Mouse (Mus musculus): ENCODE data around the gene Anp32a. TPM values are rescaled to one million over a fixed set of nuclear protein-coding genes. Genes with fewer than 3 reads are reported as not detected.

The Anp32a gene
- polyA plus RNA-seq, 1 experiment from 2014 or later, result 232 TPM

- H3K27me3 ChIP-seq (replicated peaks; ENCODE audit: low read depth, poor library complexity, severe bottlenecking), result no peaks in the 10 kb centered on the region
Measured at GRCm38 (mm10) chr9:62406423-62407013, 65.4 kb downstream of the Anp32a start.

GRCm38 (mm10) chr9:62407357-62408146, 66.5 kb downstream of the Anp32a start:
- no peaks in the 10 kb centered on the region for H3K36me3 ChIP-seq (replicated peaks)
- H3K4me1 ChIP-seq, result no peaks in the 10 kb centered on the region
- no peaks in the 10 kb centered on the region for H3K9me3 ChIP-seq
- no peak for DNase-seq (ENCODE audit: low spot score)
- 73% methylated on average over 5 of the region's 5 CpGs for WGBS
- no peak overlapping the region for H3K4me3 ChIP-seq
- no peaks in the 10 kb centered on the region for H3K27me3 ChIP-seq (replicated peaks; ENCODE audit: low read depth, poor library complexity, severe bottlenecking)
- H3K27ac ChIP-seq (replicated peaks), result no peak overlapping the region

More at GRCm38 (mm10) chr9:62406423-62407013, 65.4 kb downstream of the Anp32a start:
- Histone ChIP-seq H3K27ac (replicated peaks) (no peak overlapping the region), H3K4me1 (peaks cover 8% of the 10 kb centered on the region), H3K36me3 (replicated peaks) (no peaks in the 10 kb centered on the region), H3K9me3 (no peaks in the 10 kb centered on the region), H3K4me3 (no peak overlapping the region)
- no peak for DNase-seq (ENCODE audit: low spot score)
- WGBS, result 86% methylated on average over 7 of the region's 7 CpGs

- Histone ChIP-seq H3K4me3 (no peak overlapping the region), H3K36me3 (replicated peaks) (no peaks in the 10 kb centered on the region; the same call in 1 of the 2 replicates), H3K9me3 (peaks cover 4% of the 10 kb centered on the region; the same call in 1 of the 2 replicates), H3K27me3 (replicated peaks; ENCODE audit: low read depth, poor library complexity, severe bottlenecking) (no peaks in the 10 kb centered on the region), H3K27ac (replicated peaks) (no peak overlapping the region), H3K4me1 (peaks cover 48% of the 10 kb centered on the region)
- 62% methylated on average over 5 of the region's 5 CpGs for WGBS
- DNase-seq (ENCODE audit: low spot score), result no peak
Measured at GRCm38 (mm10) chr9:62418742-62419141, 77.6 kb downstream of the Anp32a start.

GRCm38 (mm10) chr9:62420261-62420917, 79.3 kb downstream of the Anp32a start:
- peaks cover 7% of the 10 kb centered on the region for H3K36me3 ChIP-seq (replicated peaks)
- peak overlapping the region; percentile 47 for H3K4me3 ChIP-seq
- WGBS, result 44% methylated on average over 10 of the region's 10 CpGs
- peaks cover 37% of the 10 kb centered on the region for H3K4me1 ChIP-seq
- no peaks in the 10 kb centered on the region for H3K27me3 ChIP-seq (replicated peaks; ENCODE audit: low read depth, poor library complexity, severe bottlenecking)
- peaks cover 4% of the 10 kb centered on the region; the same call in 1 of the 2 replicates for H3K9me3 ChIP-seq
- H3K27ac ChIP-seq (replicated peaks), result peak overlapping the region; percentile 74
- no peak for DNase-seq (ENCODE audit: low spot score)

GRCm38 (mm10) chr9:62421027-62421426, 79.9 kb downstream of the Anp32a start:
- 3% methylated on average over 13 of the region's 13 CpGs for WGBS
- peak; percentile 77 for DNase-seq (ENCODE audit: low spot score)
- no peaks in the 10 kb centered on the region for H3K27me3 ChIP-seq (replicated peaks; ENCODE audit: low read depth, poor library complexity, severe bottlenecking)
- peak overlapping the region; percentile 47 for H3K4me3 ChIP-seq
- H3K27ac ChIP-seq (replicated peaks), result peak overlapping the region; percentile 74
- H3K9me3 ChIP-seq, result peaks cover 4% of the 10 kb centered on the region; the same call in 1 of the 2 replicates
- H3K4me1 ChIP-seq, result peaks cover 30% of the 10 kb centered on the region
- H3K36me3 ChIP-seq (replicated peaks), result peaks cover 7% of the 10 kb centered on the region

GRCm38 (mm10) chr9:62421911-62422310, 80.8 kb downstream of the Anp32a start:
- Histone ChIP-seq H3K4me1 (peaks cover 23% of the 10 kb centered on the region), H3K9me3 (peaks cover 4% of the 10 kb centered on the region; the same call in 1 of the 2 replicates), H3K27ac (replicated peaks) (no peak overlapping the region), H3K4me3 (no peak overlapping the region), H3K27me3 (replicated peaks; ENCODE audit: low read depth, poor library complexity, severe bottlenecking) (no peaks in the 10 kb centered on the region), H3K36me3 (replicated peaks) (peaks cover 7% of the 10 kb centered on the region)
- DNase-seq (ENCODE audit: low spot score), result no peak
- WGBS, result 97% methylated on average over 6 of the region's 6 CpGs

- no peaks in the 10 kb centered on the region for H3K27me3 ChIP-seq (replicated peaks; ENCODE audit: low read depth, poor library complexity, severe bottlenecking)
- no peak overlapping the region for H3K27ac ChIP-seq (replicated peaks)
- no peak for DNase-seq (ENCODE audit: low spot score)
- H3K9me3 ChIP-seq, result peaks cover 4% of the 10 kb centered on the region; the same call in 1 of the 2 replicates
- H3K36me3 ChIP-seq (replicated peaks), result peaks cover 12% of the 10 kb centered on the region
- peaks cover 23% of the 10 kb centered on the region for H3K4me1 ChIP-seq
- no peak overlapping the region for H3K4me3 ChIP-seq
- WGBS, result 90% methylated on average over 10 of the region's 10 CpGs
Measured at GRCm38 (mm10) chr9:62422926-62423325, 81.8 kb downstream of the Anp32a start.

- Histone ChIP-seq H3K4me3 (no peak overlapping the region), H3K9me3 (no peaks in the 10 kb centered on the region), H3K27ac (replicated peaks) (no peak overlapping the region), H3K4me1 (peaks cover 23% of the 10 kb centered on the region), H3K36me3 (replicated peaks) (peaks cover 15% of the 10 kb centered on the region), H3K27me3 (replicated peaks; ENCODE audit: low read depth, poor library complexity, severe bottlenecking) (no peaks in the 10 kb centered on the region)
- no peak for DNase-seq (ENCODE audit: low spot score)
- 95% methylated on average over 10 of the region's 10 CpGs for WGBS
Measured at GRCm38 (mm10) chr9:62423871-62424270, 82.8 kb downstream of the Anp32a start.

- peaks cover 14% of the 10 kb centered on the region for H3K4me1 ChIP-seq
- H3K36me3 ChIP-seq (replicated peaks), result peaks cover 19% of the 10 kb centered on the region
- H3K4me3 ChIP-seq, result no peak overlapping the region
- no peak for DNase-seq (ENCODE audit: low spot score)
- H3K27ac ChIP-seq (replicated peaks), result no peak overlapping the region
- H3K9me3 ChIP-seq, result no peaks in the 10 kb centered on the region
- 53% methylated on average over 5 of the region's 5 CpGs for WGBS
- H3K27me3 ChIP-seq (replicated peaks; ENCODE audit: low read depth, poor library complexity, severe bottlenecking), result no peaks in the 10 kb centered on the region
Measured at GRCm38 (mm10) chr9:62425265-62425664, 84.2 kb downstream of the Anp32a start.

GRCm38 (mm10) chr9:62426021-62426420, 84.9 kb downstream of the Anp32a start:
- WGBS, result 94% methylated on average over 19 of the region's 19 CpGs
- Histone ChIP-seq H3K27me3 (replicated peaks; ENCODE audit: low read depth, poor library complexity, severe bottlenecking) (no peaks in the 10 kb centered on the region), H3K4me3 (no peak overlapping the region), H3K36me3 (replicated peaks) (peaks cover 27% of the 10 kb centered on the region), H3K27ac (replicated peaks) (no peak overlapping the region), H3K9me3 (no peaks in the 10 kb centered on the region), H3K4me1 (peaks cover 6% of the 10 kb centered on the region)
- no peak for DNase-seq (ENCODE audit: low spot score)

GRCm38 (mm10) chr9:62426531-62426930, 85.4 kb downstream of the Anp32a start:
- DNase-seq (ENCODE audit: low spot score), result no peak
- WGBS, result 93% methylated on average over 6 of the region's 6 CpGs
- no peaks in the 10 kb centered on the region for H3K9me3 ChIP-seq

GRCm38 (mm10) chr9:62427010-62427409, 85.9 kb downstream of the Anp32a start:
- no peak overlapping the region for H3K27ac ChIP-seq (replicated peaks)
- no peaks in the 10 kb centered on the region for H3K27me3 ChIP-seq (replicated peaks; ENCODE audit: low read depth, poor library complexity, severe bottlenecking)
- H3K9me3 ChIP-seq, result no peaks in the 10 kb centered on the region
- 84% methylated on average over 8 of the region's 8 CpGs for WGBS
- H3K4me1 ChIP-seq, result peaks cover 6% of the 10 kb centered on the region
- H3K36me3 ChIP-seq (replicated peaks), result peaks cover 33% of the 10 kb centered on the region
- no peak for DNase-seq (ENCODE audit: low spot score)
- H3K4me3 ChIP-seq, result no peak overlapping the region

More at GRCm38 (mm10) chr9:62426531-62426930, 85.4 kb downstream of the Anp32a start:
- Histone ChIP-seq H3K36me3 (replicated peaks) (peaks cover 32% of the 10 kb centered on the region), H3K27ac (replicated peaks) (0 out of 2 replicates have a peak overlapping the region, but pooled peaks have one; percentile 19), H3K27me3 (replicated peaks; ENCODE audit: low read depth, poor library complexity, severe bottlenecking) (no peaks in the 10 kb centered on the region), H3K4me1 (peaks cover 3% of the 10 kb centered on the region), H3K4me3 (no peak overlapping the region)
